Mouse (Mus musculus): ENCODE measurements around the gene Shank3. TPM values are rescaled to one million over a fixed set of nuclear protein-coding genes. Genes with fewer than 3 reads are reported as not detected.
A peak's percentile ranks its signal among the peaks of the same experiment; 100 is the strongest.

The Shank3 gene
- polyA plus RNA-seq, 1 experiment from 2014 or later = 2.0 TPM

GRCm38 (mm10) chr15:89592548-89592947 is 93.1 kb downstream of the Shank3 start:
- CTCF ChIA-PET = no interaction called here
- no peak for TF ChIP-seq CTCF (IDR thresholded peaks at IDR 0.05)
- no peak for ATAC-seq
- H3K27me3 ChIP-seq = peaks cover 17% of the 10 kb centered on the region
- DNase-seq (ENCODE audit: low read depth, low spot score) = no peak
- POLR2A ChIA-PET = interaction anchor here (0.7 kb wide), 1 partner anchor 56 kb away, joined by 3 read pairs; no protein-coding TSS in a partner anchor
- in situ Hi-C loops (cut with MboI; ENCODE audit: low pct_unique_long_range_greater_than_20kb) = no loop called here

- peak; percentile 36 for TF ChIP-seq CTCF (IDR thresholded peaks at IDR 0.05)
- CTCF ChIA-PET = no interaction called here
- POLR2A ChIA-PET = no interaction called here
- in situ Hi-C loops (cut with MboI; ENCODE audit: low pct_unique_long_range_greater_than_20kb) = no loop called here
- ATAC-seq (no peak), DNase-seq (ENCODE audit: low read depth, low spot score) (no peak)
- H3K27me3 ChIP-seq = peaks cover 21% of the 10 kb centered on the region
Observed at GRCm38 (mm10) chr15:89605822-89606570, 106.6 kb downstream of the Shank3 start.

GRCm38 (mm10) chr15:89607480-89607879 is 108.1 kb downstream of the Shank3 start:
- ATAC-seq (no peak), DNase-seq (ENCODE audit: low read depth, low spot score) (no peak)
- in situ Hi-C loops (cut with MboI; ENCODE audit: low pct_unique_long_range_greater_than_20kb) = no loop called here
- ChIA-PET CTCF (no interaction called here), POLR2A (no interaction called here)
- no peak for TF ChIP-seq CTCF (IDR thresholded peaks at IDR 0.05)
- peaks cover 21% of the 10 kb centered on the region for H3K27me3 ChIP-seq

GRCm38 (mm10) chr15:89607888-89608287 is 108.5 kb downstream of the Shank3 start:
- peaks cover 21% of the 10 kb centered on the region for H3K27me3 ChIP-seq
- POLR2A ChIA-PET = no interaction called here
- TF ChIP-seq CTCF (IDR thresholded peaks at IDR 0.05) = no peak
- ATAC-seq (no peak), DNase-seq (ENCODE audit: low read depth, low spot score) (no peak)
- CTCF ChIA-PET = no interaction called here
- in situ Hi-C loops (cut with MboI; ENCODE audit: low pct_unique_long_range_greater_than_20kb) = no loop called here

Other genes starting within 250 kb of the Shank3 start
- gene Sbf1, start 184.3 kb upstream of the Shank3 start, polyA plus RNA-seq (2021) = 150 TPM
- gene Adm2, start 176.9 kb upstream of the Shank3 start, polyA plus RNA-seq (2021) = 0.14 TPM
- gene Miox, start 165.2 kb upstream of the Shank3 start, polyA plus RNA-seq (2021) = not detected
- gene Lmf2, start 144.0 kb upstream of the Shank3 start, polyA plus RNA-seq (2021) = 65.9 TPM
- gene Ncaph2, start 143.9 kb upstream of the Shank3 start, polyA plus RNA-seq (2021) = 106 TPM
- gene Sco2, start 125.8 kb upstream of the Shank3 start, polyA plus RNA-seq (2021) = 24.2 TPM
- gene Tymp, start 122.6 kb upstream of the Shank3 start, polyA plus RNA-seq (2021) = 3.0 TPM
- gene Odf3b, start 120.3 kb upstream of the Shank3 start, polyA plus RNA-seq (2021) = 0.36 TPM
- not detected for gene Klhdc7b, start 114.7 kb upstream of the Shank3 start, polyA plus RNA-seq (2021)
- gene Syce3, start 89.1 kb upstream of the Shank3 start, polyA plus RNA-seq (2021) = not detected
- gene Cpt1b, start 73.8 kb upstream of the Shank3 start, polyA plus RNA-seq (2021) = 1.7 TPM
- 1.3 TPM for gene C730034F03Rik, start 70.0 kb upstream of the Shank3 start, polyA plus RNA-seq (2021)
- not detected for gene Gm44502, start 69.9 kb upstream of the Shank3 start, polyA plus RNA-seq (2021)
- 63.5 TPM for gene Chkb, start 69.7 kb upstream of the Shank3 start, polyA plus RNA-seq (2021)
- 0.17 TPM for gene Mapk8ip2, start 45.7 kb upstream of the Shank3 start, polyA plus RNA-seq (2021)
- 71.1 TPM for gene Arsa, start 22.2 kb upstream of the Shank3 start, polyA plus RNA-seq (2021)
- gene Acr, start 68.7 kb downstream of the Shank3 start, polyA plus RNA-seq (2021) = not detected
- gene Rabl2, start 92.3 kb downstream of the Shank3 start, polyA plus RNA-seq (2021) = 41.4 TPM

Data from Patski (cell line).